Mouse (Mus musculus) layer of hippocampus, postnatal 36 days (tissue): Measurements from ENCODE around the gene Lifr. TPM values are rescaled to one million over a fixed set of nuclear protein-coding genes. Genes with fewer than 3 reads are reported as not detected.

ENCODE experiments used
- DNase-seq, 2 experiments: peaks; one replicate each; pipeline ENCODE4 v3.0.0; 2022
- total RNA-seq, 2 experiments: library from RNA; stranded (reverse); gene quantifications; 2 replicates each; pipeline ENCODE4 v1.2.3; 2021

Gene Lifr
- total RNA-seq, 2 experiments from 2014 or later = 56.6 to 60.9 TPM

DNA sequence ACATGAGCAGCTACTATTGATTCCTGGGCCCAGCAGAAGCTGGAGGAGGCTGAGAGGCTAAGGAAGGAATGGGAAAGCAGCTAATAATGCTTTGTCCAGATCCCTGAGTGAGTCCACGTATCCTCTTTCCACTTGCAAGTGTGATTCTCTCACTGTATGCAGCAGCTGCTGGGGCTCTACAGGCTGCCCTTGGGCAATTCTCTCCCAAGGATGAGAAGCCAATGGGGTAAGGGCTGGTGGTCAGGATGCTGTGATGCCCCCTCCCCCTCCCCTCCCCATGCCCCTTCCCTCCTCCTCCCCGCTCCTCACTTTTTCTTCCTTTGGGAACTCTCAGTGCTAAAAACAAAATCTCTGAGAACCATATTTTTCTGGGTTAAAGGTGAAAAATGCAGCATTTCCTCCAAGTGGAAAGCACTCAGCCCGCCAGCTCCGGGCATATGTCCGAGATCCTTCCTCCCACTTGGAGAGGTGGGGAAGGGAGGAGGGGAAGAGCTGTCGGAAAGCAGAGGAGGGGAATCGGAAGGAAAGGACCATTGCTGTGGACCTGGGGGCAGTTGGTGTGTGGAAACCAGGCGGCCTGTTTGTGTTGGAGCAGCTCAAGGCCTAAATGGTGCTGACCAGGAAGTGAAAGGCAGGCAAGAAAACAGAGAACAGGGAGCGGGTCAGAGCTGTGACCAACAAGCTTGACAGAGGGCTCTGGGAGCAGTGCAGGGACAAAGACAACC lies 113.4 kb downstream of the Lifr start:
- DNase-seq = no peak

DNA sequence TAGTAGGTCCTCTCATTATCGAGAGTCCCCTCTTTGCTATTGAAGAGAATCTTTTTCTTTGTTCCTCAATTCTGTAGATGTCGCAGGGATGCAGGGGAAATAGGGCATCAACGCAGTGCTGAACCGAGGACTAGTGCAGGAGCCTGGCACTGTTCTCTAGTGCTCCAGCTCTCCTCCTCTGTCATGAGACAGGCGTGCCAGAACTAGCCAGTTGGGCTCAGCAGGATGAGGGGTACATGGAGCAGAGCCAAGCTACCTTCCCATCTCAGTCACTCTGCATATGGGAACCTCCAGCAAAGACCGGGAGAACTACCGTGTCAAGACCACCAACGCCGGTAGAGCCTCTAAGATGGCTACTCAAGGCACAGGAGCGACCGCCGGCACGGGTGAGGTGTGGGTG lies 114.5 kb downstream of the Lifr start:
- DNase-seq = no peak

DNA sequence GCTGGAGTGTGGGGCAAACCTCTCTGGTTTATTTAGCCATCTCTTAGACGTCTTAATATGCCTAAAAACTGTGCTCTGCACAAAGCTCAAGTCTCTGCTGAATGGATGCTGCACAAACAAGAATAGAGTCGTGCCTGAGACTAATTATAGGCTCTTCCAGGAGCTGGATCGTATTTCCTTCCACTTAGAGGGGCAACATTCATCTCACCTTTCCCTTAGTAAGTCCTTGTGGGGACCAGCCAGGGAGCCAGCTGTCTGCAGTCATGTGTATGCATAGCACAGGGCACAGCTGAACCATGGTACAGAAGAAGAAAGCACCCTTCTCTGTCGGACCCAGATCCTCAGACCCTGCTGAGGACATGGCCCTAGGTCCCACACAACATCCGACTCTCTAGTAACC lies 115.7 kb downstream of the Lifr start:
- DNase-seq = no peak

DNA sequence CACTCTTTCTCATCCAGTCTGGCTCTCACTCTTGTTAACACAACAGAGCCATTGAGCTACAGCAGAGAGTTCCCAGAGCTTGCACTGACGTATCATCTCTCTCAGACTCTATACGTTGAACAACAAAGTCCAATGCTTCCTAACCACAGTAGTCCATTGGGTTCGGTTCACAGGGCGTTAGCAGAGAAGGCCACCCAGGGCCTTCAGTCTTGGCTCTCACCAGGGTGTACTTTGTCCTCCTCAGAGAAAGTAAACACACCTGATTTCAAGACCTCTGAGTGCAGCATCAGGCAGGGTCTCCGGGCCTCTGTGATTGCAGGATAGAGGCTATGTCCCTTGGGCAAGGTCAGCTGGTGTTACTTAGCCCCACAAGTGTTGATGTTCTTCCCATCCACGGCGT lies 116.9 kb downstream of the Lifr start:
- no peak for DNase-seq

DNA sequence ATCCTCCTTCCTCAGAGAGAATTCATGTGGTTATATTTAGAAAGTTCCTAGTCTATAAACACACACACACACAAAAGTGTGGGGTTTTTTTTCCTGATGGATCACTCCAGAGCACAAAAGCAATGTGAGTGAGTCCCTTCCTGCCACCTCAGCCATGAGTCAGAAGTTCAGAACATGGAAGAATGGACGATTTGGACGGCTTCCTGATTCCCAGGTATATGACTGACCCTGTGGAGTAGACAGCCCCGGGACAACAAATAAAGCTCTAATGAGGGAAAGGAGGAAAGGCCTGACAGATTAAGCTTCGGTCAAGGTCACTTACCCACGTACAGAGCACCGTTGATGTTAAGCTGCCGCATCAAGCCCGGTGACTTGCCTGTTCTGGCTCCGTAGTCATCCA lies 117.8 kb downstream of the Lifr start:
- no peak for DNase-seq

DNA sequence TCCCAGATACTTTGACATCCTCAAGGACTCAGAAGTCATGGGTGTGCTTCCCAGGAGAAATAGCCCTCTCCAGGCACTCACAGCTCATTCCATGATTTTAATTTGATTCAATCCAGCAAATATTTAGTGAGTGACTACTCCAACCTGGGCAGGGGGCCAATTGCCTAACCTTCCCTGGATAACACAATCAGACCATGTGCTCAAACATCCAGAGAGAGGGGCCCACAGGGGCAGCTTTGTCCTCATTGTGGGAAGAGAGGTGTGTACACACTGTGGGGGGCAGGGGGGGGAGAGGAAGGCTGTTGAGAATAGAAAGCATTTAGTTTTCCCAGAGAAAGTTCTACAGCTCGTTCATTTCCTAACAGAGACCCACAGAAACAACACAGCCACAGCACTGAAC lies 123.3 kb downstream of the Lifr start:
- DNase-seq = no peak

DNA sequence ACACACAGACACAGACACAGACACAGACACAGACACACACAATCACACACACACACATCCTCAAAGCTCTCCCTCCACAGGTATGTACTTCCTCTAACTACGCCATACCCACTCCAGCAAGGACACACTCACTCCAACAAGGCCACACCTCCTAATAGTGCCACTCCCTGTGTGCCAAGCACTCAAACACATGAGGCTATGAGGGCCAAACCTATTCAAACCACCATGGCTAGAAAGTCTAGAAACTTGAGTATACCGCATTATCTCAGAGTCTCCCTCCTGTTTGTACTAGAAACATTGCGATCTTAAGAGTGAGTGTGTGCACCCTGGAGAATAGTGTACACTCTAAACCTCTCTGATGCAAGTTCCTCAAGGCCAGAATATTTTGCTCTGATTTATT lies 125.4 kb downstream of the Lifr start:
- DNase-seq = no peak

DNA sequence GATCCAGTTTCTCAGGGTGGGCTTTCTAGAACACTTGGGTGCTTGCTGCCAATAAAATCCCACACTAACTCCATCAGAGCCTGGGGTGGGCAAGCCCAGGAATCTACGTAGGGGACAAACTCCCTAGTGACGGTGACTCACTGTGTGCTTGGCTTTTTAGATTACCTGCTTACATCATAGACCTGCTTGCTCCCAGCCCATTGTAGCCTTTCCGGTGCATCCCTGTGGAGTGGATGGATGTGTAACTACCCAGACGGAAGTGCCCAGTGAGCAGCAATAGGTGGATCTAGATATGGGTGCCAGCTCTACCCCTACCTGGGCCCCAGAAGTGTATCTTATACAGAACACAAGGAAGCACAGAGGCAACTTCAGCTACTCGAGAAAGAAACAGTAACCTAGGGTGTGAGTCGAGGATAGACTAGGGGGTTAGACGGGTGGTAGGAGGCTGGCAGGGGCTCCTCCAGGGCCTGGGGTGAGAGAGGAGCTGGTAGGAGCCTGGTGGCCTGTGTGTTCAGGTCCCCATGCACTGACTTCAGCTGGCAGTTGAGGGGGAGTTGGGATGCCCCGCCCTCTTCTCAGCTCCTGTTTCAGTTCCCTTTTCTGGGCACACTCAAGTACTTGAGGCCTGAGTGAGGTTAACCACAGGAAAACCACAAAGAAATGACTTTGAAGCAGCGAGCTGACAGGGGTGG lies 126.3 kb downstream of the Lifr start:
- DNase-seq = no peak

DNA sequence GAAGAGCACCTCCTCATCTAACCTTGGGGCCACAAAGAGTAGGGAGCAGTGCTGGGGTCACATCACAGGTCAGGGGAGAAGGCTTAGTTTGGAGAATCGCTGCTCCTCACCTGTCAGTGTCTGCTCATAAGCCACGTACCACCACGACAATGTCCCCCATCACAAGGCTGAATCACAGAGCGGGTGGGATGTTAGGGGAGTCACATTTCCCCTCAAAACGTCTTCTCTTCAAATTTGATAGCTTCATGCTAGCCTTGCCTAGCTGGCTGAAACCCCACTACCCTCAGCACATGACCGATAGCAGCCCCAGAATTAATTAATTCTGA lies 126.8 kb downstream of the Lifr start:
- no peak for DNase-seq

DNA sequence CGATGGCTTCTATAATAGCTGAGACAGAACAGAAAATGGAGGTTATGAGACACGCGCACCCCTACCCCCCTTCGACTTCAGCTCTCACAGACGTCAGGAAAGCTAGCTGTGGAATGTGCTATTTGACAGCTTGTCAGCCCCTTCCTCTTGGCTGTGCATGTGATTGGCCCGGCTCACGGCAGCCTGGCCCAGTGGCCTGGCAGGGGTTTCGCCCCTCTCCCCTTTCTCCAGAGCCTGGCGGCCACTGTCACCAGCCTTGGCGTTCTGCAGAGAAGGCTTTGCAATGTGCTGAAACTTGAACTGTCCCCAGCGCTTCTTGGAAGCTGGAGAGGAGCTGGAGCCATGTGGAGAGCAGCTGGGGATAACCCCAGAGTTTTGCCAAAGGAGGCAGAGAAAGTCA lies 132.4 kb downstream of the Lifr start:
- no peak for DNase-seq

DNA sequence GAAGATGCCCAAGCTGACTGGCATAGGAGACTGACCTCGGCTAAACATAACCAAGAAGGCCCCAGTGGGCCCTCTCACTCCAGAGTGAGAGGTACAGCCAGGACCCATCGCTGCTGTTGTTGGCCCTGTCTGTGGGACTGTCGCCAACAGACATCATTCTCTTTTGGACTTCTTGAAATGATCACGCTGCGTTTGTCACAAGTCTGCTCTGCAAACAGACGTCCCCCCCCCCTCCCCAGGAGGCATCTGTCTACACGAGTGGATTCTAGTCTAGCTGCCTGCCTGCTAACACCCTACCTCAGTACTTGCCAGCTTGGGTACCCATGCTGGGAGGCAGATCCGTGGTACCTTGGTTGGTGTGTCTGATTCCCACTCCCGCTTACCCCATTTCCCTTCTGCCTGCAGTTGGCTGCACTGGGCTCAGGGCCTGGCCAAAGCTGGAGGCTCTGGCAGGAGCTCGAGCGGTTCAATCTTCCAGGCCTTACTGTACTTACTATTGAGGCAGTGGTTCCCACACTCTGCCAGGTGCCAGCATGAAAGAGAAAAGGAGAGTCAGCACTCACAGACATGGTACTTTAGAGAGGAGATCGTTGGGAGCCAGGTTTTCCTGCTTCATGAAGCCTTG lies 133.8 kb downstream of the Lifr start:
- DNase-seq = no peak

DNA sequence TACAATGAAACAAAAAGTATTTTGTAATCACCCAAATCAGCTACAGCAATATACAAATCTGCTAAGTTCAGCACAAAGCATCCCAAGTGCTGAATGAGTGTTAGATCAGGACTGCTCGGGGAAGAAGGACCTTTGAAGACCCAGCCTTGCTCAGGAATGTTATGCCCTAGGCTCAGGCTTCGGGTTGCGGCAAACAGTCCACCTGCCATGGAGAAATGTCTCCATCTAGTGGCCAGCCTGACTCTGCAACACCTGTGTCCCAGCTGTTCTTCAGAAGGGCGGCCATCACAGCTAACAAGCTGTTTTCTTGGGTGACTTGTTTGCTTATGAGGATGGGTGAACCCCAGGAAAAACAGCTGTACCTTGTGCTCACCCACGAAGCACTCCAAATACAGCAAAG lies 135.8 kb downstream of the Lifr start:
- DNase-seq = peak; percentile 76 to 78

DNA sequence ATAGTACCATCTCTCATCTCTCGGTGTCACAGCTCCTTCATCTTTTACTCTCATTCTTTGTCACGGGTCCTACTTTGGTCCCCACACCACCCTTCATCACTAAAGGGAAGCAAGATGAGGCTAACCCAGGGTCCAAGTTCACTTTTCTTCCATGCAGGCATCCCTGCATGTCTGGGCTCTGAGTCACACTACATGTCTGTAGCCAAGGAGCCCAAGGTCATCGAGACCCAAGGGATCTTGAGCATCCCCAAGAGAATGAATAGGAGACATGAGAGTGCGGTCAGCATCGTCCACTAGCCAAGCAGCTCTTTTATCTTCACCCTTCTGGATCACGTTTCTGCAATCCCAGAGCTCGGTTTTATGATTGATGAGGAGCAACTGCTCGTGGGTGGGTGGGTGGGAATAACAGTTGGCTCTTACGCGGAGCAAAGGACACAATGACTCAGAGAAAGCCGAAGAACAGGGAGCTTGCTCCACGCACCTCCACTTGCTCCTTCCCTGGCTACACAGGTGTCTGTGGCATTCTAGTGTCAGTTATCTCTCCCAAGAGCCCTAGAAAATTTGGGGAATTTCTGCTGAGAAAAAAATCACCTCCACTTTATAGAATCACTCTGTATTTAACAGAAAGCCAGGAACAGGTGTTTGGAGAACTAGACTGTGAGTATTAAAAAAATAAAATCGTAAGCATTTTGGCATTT lies 143.1 kb downstream of the Lifr start:
- no peak for DNase-seq

DNA sequence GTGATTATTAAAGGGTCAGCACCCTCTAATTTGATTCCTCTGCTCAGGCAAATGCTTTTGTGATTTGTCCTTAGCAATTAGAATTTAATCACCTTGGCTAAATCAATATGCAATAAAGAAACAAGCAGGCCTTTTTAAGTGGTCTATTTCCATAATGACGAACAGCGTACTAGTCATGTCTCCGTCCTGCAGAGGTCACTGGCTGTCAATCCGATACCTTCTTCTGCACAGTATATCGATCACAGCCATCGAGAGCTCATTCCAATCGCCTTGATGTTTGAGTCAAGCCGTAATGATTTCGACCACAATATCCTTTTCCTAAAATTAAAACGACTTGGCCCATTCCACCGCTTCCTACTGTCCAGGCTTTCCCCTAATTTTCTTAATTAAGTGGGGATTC lies 149.5 kb downstream of the Lifr start:
- no peak for DNase-seq

DNA sequence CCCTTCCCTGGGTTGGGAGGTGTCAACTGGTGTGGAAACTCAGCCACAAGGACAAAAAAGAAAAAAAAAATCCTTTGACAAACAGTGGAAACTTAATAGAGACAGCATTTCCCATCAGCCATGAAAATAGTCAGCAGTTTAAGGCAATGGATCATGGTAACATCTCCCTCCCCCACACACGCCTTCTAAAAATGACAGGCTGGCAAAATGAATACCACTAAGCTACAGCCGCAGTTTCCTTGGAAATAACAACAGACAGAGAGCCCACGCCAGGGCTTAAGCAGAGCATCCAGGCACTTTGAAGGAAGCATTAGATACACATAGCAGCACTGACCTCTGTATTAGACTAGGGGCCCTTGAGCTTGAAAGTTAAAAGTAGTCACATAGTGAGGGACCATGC lies 150.5 kb downstream of the Lifr start:
- peak; percentile 28 to 29 for DNase-seq

DNA sequence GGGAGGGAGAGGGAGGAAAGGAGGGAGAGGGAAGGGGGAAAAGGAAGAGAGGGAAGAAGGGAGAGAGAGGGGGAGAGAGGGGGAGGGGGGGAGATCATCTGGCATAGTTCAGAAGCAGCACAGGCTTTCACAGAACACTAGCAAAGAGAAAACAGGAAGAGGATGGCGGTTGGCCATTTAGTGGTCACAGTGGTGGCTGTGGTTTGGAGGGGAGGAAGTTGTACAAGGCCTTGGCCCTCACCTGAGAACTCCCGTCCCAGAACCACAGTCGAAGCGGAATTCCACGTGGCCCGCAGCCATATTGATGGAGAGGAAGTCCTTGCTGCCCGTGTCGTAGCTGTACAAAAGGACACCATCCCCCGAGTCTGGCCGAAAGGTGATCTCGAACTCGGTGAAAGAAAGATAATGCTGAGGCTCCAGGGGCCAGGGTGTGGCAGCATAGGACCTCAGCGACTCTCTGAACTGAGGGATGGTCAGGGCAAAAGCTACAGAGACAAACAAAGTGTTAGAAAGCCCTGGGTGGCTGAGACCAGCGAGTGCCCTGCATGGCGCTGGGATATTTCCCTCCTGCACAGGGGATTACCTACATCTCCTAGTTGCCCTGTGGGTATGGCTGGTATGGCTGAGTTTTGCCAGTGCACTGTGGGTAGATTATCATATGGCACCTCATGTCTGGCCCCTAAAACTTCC lies 151.9 kb downstream of the Lifr start:
- no peak for DNase-seq

Other genes starting within 250 kb of the Lifr start
- 1 to 10 TPM; 2.9 to 6.8 TPM for gene Osmr, start 215.6 kb upstream of the Lifr start, total RNA-seq